Mouse (Mus musculus): Measurements from ENCODE around the gene Fat2. TPM values are rescaled to one million over a fixed set of nuclear protein-coding genes. Genes with fewer than 3 reads are reported as not detected.

The Fat2 gene
- polyA plus RNA-seq, 1 experiment from 2014 or later = 0.12 TPM

DNA sequence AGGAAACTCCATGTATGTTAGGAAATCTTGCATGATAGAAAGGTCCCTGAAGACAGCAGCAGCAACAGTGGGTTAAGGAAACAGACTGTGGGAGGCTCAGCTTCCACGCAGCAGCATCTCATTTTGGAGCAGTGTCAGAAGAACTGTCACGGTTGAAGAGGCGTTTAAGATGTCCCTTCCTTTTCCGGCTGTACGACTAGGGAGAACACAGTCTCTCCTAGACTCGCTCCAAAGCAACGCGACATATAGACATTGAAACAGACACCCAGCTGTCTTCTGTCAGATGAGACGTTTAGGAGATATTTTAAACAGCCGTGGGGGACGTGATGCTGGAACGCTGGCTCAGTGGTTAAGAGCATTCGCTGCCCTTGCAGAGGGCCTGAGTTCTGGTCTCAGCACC, 119.5 kb downstream of the Fat2 start:
- Histone ChIP-seq H3K4me1 (ENCODE audit: control insufficient read depth, insufficient read depth, low read length) (no peaks in the 10 kb centered on the region), H3K27me3 (ENCODE audit: control insufficient read depth, insufficient read depth, low read length) (no peaks in the 10 kb centered on the region), H3K9ac (ENCODE audit: low read length) (no peak overlapping the region), H3K4me2 (ENCODE audit: low read depth, low read length) (no peak overlapping the region), H3K36me3 (ENCODE audit: control insufficient read depth, insufficient read depth) (no peaks in the 10 kb centered on the region), H3K4me3 (ENCODE audit: low read length) (no peak overlapping the region), H3K9me3 (replicated peaks; ENCODE audit: control insufficient read depth, low read length) (peaks cover 4% of the 10 kb centered on the region; the same call in 1 of the 2 replicates), H3K27ac (ENCODE audit: low read length) (no peak overlapping the region)
- WGBS = 60% methylated on average over 13 of the region's 13 CpGs
- no peak for ATAC-seq (replicated peaks; ENCODE audit: extremely low read depth, insufficient read depth, low FRiP score)

DNA sequence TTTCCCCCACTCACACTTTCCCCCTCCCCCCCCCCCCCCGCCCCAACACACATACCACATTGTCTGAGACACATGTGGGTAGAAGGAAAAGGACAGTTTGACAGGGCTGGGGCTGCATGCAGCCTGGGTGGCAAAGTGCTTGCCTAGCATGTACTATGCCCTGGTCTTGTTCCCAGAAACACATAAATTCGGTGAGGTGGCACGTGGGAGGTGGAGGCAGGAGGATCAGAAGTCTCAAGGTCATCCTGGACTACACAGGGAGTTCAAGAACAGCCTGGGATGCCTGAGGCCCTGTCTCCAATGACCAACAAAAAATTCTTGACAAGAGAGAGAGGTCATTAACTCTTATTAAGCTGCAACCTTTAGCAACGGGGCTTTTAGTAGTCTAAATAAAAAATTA, 120.3 kb downstream of the Fat2 start:
- Histone ChIP-seq H3K36me3 (ENCODE audit: control insufficient read depth, insufficient read depth) (no peaks in the 10 kb centered on the region), H3K4me3 (ENCODE audit: low read length) (no peak overlapping the region), H3K4me2 (ENCODE audit: low read depth, low read length) (no peak overlapping the region), H3K9me3 (replicated peaks; ENCODE audit: control insufficient read depth, low read length) (peaks cover 4% of the 10 kb centered on the region; the same call in 1 of the 2 replicates), H3K27me3 (ENCODE audit: control insufficient read depth, insufficient read depth, low read length) (no peaks in the 10 kb centered on the region), H3K27ac (ENCODE audit: low read length) (no peak overlapping the region), H3K9ac (ENCODE audit: low read length) (no peak overlapping the region), H3K4me1 (ENCODE audit: control insufficient read depth, insufficient read depth, low read length) (no peaks in the 10 kb centered on the region)
- WGBS = 70% methylated on average over 3 of the region's 4 CpGs
- no peak for ATAC-seq (replicated peaks; ENCODE audit: extremely low read depth, insufficient read depth, low FRiP score)

DNA sequence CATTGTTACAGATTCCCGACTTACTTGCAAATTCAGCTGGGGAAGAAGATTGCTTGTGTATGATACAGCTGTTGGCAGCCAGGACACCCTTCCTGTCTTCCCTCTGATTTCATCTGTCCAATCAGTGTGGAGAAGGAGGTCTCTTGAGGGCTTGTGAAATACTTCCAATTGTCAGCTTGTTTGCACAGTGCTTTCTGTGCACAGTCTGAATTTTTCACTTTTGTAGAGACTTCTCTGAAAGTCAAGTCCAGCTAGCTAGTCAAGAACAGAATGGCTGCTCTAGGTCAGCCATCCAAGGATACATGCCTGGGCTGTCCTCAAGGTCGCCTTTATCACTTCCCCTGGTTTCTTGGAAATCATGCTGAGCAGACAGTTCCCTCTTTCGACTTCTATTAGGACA, 121.4 kb downstream of the Fat2 start:
- 54% methylated on average over 3 of the region's 3 CpGs for WGBS
- ATAC-seq (replicated peaks; ENCODE audit: extremely low read depth, insufficient read depth, low FRiP score) = no peak
- no peaks in the 10 kb centered on the region for H3K36me3 ChIP-seq (ENCODE audit: control insufficient read depth, insufficient read depth)
- no peak overlapping the region for H3K4me2 ChIP-seq (ENCODE audit: low read depth, low read length)
- H3K27me3 ChIP-seq (ENCODE audit: control insufficient read depth, insufficient read depth, low read length) = no peaks in the 10 kb centered on the region
- no peak overlapping the region for H3K27ac ChIP-seq (ENCODE audit: low read length)
- H3K4me3 ChIP-seq (ENCODE audit: low read length) = no peak overlapping the region
- no peaks in the 10 kb centered on the region for H3K4me1 ChIP-seq (ENCODE audit: control insufficient read depth, insufficient read depth, low read length)
- H3K9ac ChIP-seq (ENCODE audit: low read length) = no peak overlapping the region
- H3K9me3 ChIP-seq (replicated peaks; ENCODE audit: control insufficient read depth, low read length) = peaks cover 4% of the 10 kb centered on the region; the same call in 1 of the 2 replicates

DNA sequence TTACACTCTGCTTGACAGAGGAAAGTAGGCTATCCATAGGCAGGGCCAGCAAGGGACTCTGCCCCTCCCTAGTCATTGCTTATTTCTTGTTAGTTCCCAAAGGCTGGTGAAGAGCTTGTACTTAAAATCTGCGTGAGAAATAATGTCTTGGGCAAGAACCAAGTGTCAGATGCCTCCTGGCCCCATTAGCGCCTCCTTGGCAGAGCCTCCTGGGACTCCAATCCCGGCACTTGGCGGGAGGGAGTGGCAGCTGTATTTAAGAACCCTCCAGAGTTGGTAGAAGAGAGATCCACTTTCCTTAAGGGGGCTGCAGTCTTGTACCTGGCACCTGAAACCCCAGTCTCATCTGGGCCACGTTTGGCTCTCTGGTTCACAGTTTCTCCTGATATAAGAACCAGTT, 122.2 kb downstream of the Fat2 start:
- no peak overlapping the region for H3K4me2 ChIP-seq (ENCODE audit: low read depth, low read length)
- H3K4me3 ChIP-seq (ENCODE audit: low read length) = no peak overlapping the region
- no peaks in the 10 kb centered on the region for H3K27me3 ChIP-seq (ENCODE audit: control insufficient read depth, insufficient read depth, low read length)
- no peak for ATAC-seq (replicated peaks; ENCODE audit: extremely low read depth, insufficient read depth, low FRiP score)
- peaks cover 4% of the 10 kb centered on the region; the same call in 1 of the 2 replicates for H3K9me3 ChIP-seq (replicated peaks; ENCODE audit: control insufficient read depth, low read length)
- H3K9ac ChIP-seq (ENCODE audit: low read length) = no peak overlapping the region
- no peak overlapping the region for H3K27ac ChIP-seq (ENCODE audit: low read length)
- H3K36me3 ChIP-seq (ENCODE audit: control insufficient read depth, insufficient read depth) = no peaks in the 10 kb centered on the region
- WGBS = 79% methylated on average over 5 of the region's 5 CpGs
- no peaks in the 10 kb centered on the region for H3K4me1 ChIP-seq (ENCODE audit: control insufficient read depth, insufficient read depth, low read length)

DNA sequence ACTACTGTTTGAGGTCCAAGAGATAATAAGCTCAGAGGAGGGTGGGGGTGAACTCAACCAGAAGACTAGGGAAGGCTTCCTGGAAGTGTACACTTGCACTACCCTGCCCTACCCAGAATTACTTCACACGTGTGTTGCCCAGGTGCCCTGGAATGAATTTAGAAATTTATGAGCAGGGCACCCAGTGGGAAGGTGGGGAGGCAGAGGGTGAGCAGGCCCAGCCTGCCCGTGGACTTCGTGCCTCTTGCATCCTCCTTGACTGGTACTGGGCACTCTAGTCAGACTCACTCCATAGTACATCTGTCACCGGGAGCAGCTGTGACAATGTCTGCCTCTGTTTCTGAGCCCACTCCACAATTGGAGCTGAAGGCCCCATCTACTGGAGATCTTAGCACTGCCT, 122.8 kb downstream of the Fat2 start:
- Histone ChIP-seq H3K4me2 (ENCODE audit: low read depth, low read length) (no peak overlapping the region), H3K9ac (ENCODE audit: low read length) (no peak overlapping the region), H3K36me3 (ENCODE audit: control insufficient read depth, insufficient read depth) (no peaks in the 10 kb centered on the region), H3K4me1 (ENCODE audit: control insufficient read depth, insufficient read depth, low read length) (peaks cover 3% of the 10 kb centered on the region; the same call in 1 of the 2 replicates), H3K4me3 (ENCODE audit: low read length) (no peak overlapping the region), H3K9me3 (replicated peaks; ENCODE audit: control insufficient read depth, low read length) (peaks cover 4% of the 10 kb centered on the region; the same call in 1 of the 2 replicates), H3K27ac (ENCODE audit: low read length) (no peak overlapping the region), H3K27me3 (ENCODE audit: control insufficient read depth, insufficient read depth, low read length) (no peaks in the 10 kb centered on the region)
- WGBS = 88% methylated on average over 4 of the region's 4 CpGs
- no peak for ATAC-seq (replicated peaks; ENCODE audit: extremely low read depth, insufficient read depth, low FRiP score)

DNA sequence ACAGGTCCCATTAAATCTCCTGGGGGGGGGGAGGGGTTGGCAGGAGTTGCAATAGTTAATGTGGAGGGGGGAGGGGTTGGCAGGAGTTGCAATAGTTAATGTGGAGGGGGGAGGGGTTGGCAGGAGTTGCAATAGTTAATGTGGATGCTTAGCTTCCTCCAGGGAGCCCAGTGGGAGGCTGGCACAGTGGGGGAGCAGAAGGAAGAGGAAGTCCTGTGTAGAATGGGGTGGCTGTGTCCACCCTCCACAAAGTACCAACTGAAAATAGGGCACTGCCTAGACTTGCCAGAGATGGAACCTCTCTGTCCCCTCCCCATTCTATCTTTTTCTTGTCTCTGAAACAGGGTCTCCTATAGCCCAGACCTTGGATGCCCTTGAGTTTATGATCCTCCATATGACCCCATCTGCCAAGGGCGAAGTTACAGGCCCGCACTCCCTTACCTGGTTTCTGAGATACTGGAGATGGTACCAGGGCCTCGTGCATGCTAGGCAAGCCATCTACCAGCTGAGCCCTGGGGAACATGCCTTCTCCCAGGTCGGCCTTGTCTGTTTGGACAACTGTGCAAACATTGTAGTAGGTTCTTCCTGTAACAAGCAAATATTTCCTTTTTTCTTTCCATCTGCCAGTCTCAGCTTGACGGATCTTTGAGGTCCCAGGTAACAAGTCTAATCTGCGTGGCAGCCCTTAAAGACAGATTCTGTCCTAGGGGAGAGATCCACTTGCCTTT, 126.6 kb downstream of the Fat2 start:
- ATAC-seq (replicated peaks; ENCODE audit: extremely low read depth, insufficient read depth, low FRiP score) = no peak
- WGBS = 70% methylated on average over 6 of the region's 6 CpGs

DNA sequence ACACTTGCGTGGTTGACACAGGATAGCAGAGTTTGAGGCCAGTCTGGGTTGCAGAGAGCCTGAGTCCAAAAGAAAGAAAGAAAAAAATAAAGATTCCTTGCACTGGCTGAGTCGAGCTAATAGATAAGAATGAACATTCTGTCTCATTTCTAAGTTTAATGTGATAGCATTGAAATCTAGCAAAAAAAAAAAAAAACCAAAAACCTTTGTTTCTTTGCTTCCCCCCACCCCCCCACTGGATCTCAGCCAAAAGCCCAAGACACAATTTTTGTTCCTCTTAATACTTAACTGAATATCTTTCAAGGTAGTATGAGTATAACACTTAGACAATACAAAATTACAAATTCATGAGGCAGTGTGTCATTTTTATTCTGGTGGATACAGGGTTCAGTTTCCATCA, 127.3 kb downstream of the Fat2 start:
- H3K4me3 ChIP-seq (ENCODE audit: low read length) = no peak overlapping the region
- 53% methylated on average over 2 of the region's 2 CpGs for WGBS
- H3K36me3 ChIP-seq (ENCODE audit: control insufficient read depth, insufficient read depth) = no peaks in the 10 kb centered on the region
- H3K9me3 ChIP-seq (replicated peaks; ENCODE audit: control insufficient read depth, low read length) = peaks cover 4% of the 10 kb centered on the region; the same call in 1 of the 2 replicates
- H3K27ac ChIP-seq (ENCODE audit: low read length) = no peak overlapping the region
- H3K4me2 ChIP-seq (ENCODE audit: low read depth, low read length) = no peak overlapping the region
- ATAC-seq (replicated peaks; ENCODE audit: extremely low read depth, insufficient read depth, low FRiP score) = no peak
- no peak overlapping the region for H3K9ac ChIP-seq (ENCODE audit: low read length)
- H3K4me1 ChIP-seq (ENCODE audit: control insufficient read depth, insufficient read depth, low read length) = peaks cover 8% of the 10 kb centered on the region; the same call in 1 of the 2 replicates
- H3K27me3 ChIP-seq (ENCODE audit: control insufficient read depth, insufficient read depth, low read length) = no peaks in the 10 kb centered on the region

More for the DNA sequence above, 126.6 kb downstream of the Fat2 start:
- Histone ChIP-seq H3K4me1 (ENCODE audit: control insufficient read depth, insufficient read depth, low read length) (peaks cover 8% of the 10 kb centered on the region; the same call in 1 of the 2 replicates), H3K9ac (ENCODE audit: low read length) (no peak overlapping the region), H3K4me2 (ENCODE audit: low read depth, low read length) (no peak overlapping the region), H3K27ac (ENCODE audit: low read length) (no peak overlapping the region), H3K27me3 (ENCODE audit: control insufficient read depth, insufficient read depth, low read length) (no peaks in the 10 kb centered on the region), H3K9me3 (replicated peaks; ENCODE audit: control insufficient read depth, low read length) (peaks cover 4% of the 10 kb centered on the region; the same call in 1 of the 2 replicates), H3K36me3 (ENCODE audit: control insufficient read depth, insufficient read depth) (no peaks in the 10 kb centered on the region), H3K4me3 (ENCODE audit: low read length) (no peak overlapping the region)

DNA sequence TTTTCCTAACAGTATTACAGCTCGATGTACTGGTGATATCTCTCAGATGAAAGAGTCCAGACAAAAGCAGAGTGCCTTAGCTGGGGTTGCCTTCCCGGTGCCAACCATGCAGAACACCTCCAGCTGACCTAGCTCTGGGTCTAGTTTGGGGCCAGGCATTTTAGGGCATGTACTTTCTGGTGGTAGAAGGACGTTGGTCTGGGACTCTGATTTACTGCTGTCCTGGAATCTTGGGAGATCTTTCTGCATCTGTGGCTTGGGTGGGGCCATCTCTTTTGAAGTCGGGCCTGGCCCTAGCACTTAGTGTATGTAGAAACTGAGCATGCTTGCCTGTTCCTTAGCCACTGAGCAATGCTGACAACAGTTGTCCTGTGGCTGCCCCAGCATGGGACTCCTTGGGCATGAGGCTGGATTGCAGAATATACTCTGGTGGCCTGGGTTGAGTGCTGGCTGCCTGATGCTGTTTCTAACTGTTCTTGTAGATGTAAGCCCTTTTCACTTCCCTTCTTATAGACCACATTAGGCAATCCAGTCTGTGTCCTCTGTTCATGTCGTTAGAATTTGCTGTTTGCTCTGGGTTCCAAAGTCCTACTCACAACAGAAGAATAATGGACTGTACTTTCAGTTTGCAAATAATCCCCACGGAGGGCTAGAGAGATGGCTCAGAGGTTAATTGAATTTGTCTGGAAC, 128.2 kb downstream of the Fat2 start:
- no peak for ATAC-seq (replicated peaks; ENCODE audit: extremely low read depth, insufficient read depth, low FRiP score)
- H3K27me3 ChIP-seq (ENCODE audit: control insufficient read depth, insufficient read depth, low read length) = no peaks in the 10 kb centered on the region
- H3K4me2 ChIP-seq (ENCODE audit: low read depth, low read length) = no peak overlapping the region
- H3K4me1 ChIP-seq (ENCODE audit: control insufficient read depth, insufficient read depth, low read length) = peaks cover 8% of the 10 kb centered on the region; the same call in 1 of the 2 replicates
- H3K9me3 ChIP-seq (replicated peaks; ENCODE audit: control insufficient read depth, low read length) = peaks cover 4% of the 10 kb centered on the region; the same call in 1 of the 2 replicates
- H3K27ac ChIP-seq (ENCODE audit: low read length) = no peak overlapping the region
- no peaks in the 10 kb centered on the region for H3K36me3 ChIP-seq (ENCODE audit: control insufficient read depth, insufficient read depth)
- no peak overlapping the region for H3K4me3 ChIP-seq (ENCODE audit: low read length)
- 56% methylated on average over 6 of the region's 6 CpGs for WGBS
- no peak overlapping the region for H3K9ac ChIP-seq (ENCODE audit: low read length)

DNA sequence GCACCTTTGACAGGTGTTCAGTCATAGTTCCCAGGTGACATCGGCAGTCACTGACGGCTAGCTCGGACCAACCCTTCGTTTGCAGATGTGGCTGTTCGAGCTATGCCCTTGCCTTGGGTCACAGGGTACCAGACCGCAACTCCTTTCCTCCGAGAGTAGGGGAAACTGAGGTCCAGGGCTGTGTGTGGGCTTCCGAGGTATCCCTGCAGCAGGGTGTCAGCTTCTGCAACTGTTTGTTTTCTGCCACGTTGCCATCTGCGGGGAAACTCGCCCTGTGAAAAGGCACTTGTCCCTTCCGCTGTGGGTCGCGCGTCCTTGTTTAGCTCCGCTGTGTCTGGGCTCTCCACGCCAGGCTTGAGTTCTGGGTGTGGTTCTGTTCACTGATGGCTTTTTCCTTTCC, 131.8 kb downstream of the Fat2 start:
- peak overlapping the region; percentile 78 for H3K9ac ChIP-seq (ENCODE audit: low read length)
- H3K27me3 ChIP-seq (ENCODE audit: control insufficient read depth, insufficient read depth, low read length) = no peaks in the 10 kb centered on the region
- peaks cover 8% of the 10 kb centered on the region; the same call in 1 of the 2 replicates for H3K4me1 ChIP-seq (ENCODE audit: control insufficient read depth, insufficient read depth, low read length)
- no peaks in the 10 kb centered on the region for H3K9me3 ChIP-seq (replicated peaks; ENCODE audit: control insufficient read depth, low read length)
- WGBS = 3% methylated on average over 17 of the region's 17 CpGs
- peak; percentile 28 for ATAC-seq (replicated peaks; ENCODE audit: extremely low read depth, insufficient read depth, low FRiP score)
- H3K4me2 ChIP-seq (ENCODE audit: low read depth, low read length) = peak overlapping the region; percentile 68
- peak overlapping the region; percentile 91 for H3K4me3 ChIP-seq (ENCODE audit: low read length)
- H3K27ac ChIP-seq (ENCODE audit: low read length) = no peak overlapping the region
- H3K36me3 ChIP-seq (ENCODE audit: control insufficient read depth, insufficient read depth) = no peaks in the 10 kb centered on the region
